Mouse (Mus musculus): ENCODE measurements at regions not wholly inside any gene's neighbourhood (a gene's known extent, or its start where the extent isn't known, plus 50 kb on each side); places are given as distances from the start of the nearest gene placed in this dataset.

DNA sequence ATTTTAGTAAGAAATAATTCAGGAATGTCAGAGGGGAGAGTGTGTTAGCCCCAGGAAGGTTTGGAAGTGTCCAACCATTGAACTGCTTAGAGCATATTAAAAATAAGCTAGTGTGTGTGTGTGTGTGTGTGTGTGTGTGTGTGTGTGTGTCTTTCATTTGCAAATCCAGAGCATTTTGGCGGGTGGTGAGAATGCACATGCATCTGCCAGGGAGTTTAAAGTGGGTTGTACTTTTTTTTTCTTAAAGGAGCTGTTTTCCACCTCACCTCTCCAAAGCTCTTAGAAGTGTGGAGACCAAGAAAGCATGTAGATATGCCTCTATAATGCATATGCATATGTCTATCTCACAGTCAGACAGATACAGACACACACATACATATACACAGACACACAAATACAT lies 267.6 kb upstream of the Pfn2 start:
- TF ChIP-seq CTCF (IDR thresholded peaks at IDR 0.05; ENCODE audit: extremely low read depth, insufficient read length, insufficient replicate concordance, low read depth, low read length), result no peak
- TF ChIP-seq POLR2A (IDR thresholded peaks at IDR 0.05; ENCODE audit: low read depth, low read length), result no peak

Measured in small intestine, adult 2 months (tissue).